Mouse (Mus musculus) kidney, postnatal 14 days (tissue): ENCODE measurements at regions not wholly inside any gene's neighbourhood (a gene's known extent, or its start where the extent isn't known, plus 50 kb on each side); places are given as distances from the start of the nearest gene placed in this dataset.

Source experiments
- DNase-seq: peaks from one replicate; pipeline ENCODE4 v3.0.0; 2022; ENCODE audit warnings: mixed read lengths

GRCm38 (mm10) chr7:37241781-37242180 is 531.7 kb downstream of the Zfp536 start:
- DNase-seq, result no peak

DNA sequence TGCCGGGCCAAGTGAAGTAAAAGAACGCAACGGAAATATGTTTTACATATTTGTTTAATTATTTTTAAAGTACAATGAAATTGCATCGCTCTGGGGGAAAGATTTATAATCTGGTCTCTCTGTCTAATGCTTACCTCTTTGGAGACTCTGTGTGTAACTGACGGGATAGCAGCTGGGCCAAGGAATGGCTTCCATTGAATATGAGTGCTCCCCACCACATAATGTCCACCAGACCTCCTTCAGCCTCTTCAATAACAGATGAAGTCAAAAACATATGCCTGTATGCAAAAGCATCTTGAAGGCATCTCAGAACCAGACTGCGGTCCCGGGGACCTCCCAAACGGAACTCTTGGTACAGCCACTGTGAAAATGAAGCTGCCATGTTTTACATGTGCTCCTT is 531.0 kb downstream of the Zfp536 start:
- no peak for DNase-seq

DNA sequence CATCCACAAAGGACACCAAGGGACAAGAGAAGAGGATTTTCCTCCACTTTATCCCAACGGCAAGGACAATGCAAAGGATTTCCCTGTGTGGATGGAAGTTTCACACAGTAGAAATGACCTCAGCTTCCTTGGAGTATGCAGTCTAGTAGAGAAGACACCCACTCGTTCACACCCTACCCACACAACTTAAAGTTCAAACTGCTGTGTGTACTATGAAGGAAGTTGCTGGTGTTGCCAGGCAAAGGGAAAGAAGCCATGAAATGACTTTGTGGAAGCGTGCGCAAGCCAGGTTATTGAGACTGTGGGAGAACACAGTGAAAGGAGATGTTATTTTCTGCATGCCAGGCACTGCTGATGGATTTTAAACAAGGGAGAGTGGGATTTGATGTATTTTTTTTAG is 527.3 kb downstream of the Zfp536 start:
- DNase-seq, result no peak

- no peak for DNase-seq
These were observed 519.0 kb downstream of the Zfp536 start for GRCm38 (mm10) chr7:37254431-37254830.

DNA sequence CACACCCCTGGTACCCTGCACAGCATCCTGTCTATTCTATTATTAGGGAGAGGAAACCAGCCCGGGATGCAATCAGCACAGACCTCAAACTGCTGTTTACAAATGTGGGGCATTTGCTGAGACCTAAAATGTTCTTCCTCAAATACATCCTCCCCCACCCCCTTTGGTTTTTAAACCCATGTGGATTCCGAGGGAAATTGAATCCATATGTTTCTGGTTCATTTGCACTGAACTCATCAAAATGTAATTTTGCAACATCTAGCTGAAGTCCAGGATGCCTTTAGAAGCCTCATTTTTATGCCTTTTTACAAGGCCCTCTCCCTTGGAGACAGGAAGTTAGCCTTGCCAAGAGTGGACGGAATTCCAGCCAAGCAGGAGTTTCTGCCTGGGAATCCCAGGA is 517.6 kb downstream of the Zfp536 start:
- peak; percentile 6 for DNase-seq

GRCm38 (mm10) chr7:37259293-37259692 is 514.1 kb downstream of the Zfp536 start:
- DNase-seq, result no peak

GRCm38 (mm10) chr7:37262846-37263245 is 510.6 kb downstream of the Zfp536 start:
- DNase-seq, result no peak

GRCm38 (mm10) chr7:37267404-37267803 is 506.0 kb downstream of the Zfp536 start:
- no peak for DNase-seq

DNA sequence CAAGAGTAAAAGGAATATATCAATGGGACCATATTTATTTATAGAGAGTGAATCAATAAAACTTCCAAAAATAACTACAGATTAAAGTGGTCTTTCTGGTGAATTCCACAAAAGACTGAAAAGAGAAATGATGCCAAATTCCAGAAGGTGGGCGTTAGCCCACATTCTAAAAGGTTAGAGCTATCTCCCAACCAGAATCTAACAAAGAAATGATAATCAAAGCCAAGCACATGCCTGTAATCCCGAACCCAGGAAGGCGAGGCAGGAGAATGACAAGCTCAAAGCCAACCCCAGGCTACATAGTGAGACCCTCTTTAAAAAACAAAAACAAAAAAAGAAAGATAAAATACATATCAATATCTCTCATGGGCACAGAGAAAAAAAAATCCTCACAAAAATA is 502.6 kb downstream of the Zfp536 start:
- no peak for DNase-seq

DNA sequence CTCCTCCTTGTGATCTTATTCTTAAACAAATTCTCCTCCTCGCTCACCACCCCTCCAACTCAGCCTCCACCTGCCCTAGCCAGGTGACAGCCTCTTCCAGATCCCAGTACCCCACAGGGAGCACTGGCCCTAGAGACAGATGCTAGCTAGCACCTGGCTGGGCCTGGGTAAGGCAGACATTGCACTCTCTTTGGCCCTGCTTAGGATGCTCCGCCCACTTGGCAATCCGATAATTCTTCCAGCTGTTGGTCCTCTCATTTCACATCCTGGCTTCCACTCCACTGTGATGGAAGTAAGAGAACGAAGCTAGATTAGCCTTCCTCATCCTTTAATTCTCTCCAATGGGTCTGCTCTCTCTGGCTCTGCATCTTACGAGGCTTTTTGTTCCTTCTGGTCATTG is 483.4 kb downstream of the Zfp536 start:
- DNase-seq, result peak; percentile 2

GRCm38 (mm10) chr7:37290493-37291045 is 482.9 kb downstream of the Zfp536 start:
- no peak for DNase-seq

DNA sequence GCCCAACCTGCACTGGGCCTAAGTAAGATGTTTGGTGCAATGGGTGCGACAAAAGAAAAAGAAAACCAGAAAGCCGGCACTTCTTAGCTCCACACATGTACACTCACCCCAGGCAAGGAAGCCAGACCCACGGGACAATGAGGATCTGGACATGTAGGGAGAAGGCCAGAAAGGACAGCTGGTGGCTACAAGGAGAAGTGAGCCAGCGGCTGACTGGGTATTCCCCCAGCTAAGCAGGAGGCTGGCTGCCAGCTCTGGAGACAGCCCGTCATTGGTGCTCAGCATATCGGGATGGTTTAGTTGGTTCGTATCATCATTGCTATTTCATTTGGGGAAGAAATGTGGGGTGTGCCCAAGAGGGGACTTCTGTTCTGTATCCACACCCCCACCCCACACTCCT is 481.7 kb downstream of the Zfp536 start:
- DNase-seq, result no peak

DNA sequence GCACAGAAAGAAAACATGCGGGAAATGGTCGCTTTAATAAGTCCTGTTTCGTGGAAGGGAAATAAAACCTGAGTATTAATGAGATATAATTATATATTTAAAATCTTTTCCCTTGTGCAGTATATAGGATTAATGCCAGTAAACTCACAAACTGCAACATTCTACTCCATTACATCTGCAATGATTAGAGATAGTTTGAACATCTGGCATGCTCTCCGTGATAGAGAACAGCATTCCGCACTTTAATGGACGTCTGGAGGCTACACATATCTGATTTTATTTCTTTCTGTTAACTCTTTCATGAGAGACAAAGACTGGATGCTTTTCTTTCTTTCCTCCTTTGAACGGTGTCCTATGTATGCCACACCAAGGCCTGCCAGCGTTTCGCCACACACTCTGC is 480.9 kb downstream of the Zfp536 start:
- DNase-seq, result no peak

DNA sequence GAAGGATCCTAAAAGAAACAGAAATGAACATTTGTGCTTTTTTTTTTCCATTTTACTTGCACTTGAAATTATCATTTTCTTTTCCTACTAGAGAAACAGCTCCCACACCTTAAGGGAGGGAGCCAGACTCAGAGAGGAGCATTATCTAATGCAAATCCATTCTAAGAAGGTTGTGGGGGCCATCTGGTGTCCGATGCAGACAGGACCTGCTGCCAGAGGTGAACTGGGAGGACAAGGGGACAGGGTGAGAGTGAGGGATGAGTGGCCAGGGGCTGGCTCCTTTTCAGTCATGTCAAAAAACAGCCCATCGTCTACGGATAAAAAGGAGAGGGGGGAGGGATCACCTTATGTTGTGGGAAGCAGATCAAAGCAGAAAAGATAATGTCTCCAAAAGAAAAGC is 474.6 kb downstream of the Zfp536 start:
- DNase-seq, result no peak

- DNase-seq, result no peak
These were observed 468.0 kb downstream of the Zfp536 start for GRCm38 (mm10) chr7:37305463-37305862.

GRCm38 (mm10) chr7:37307191-37307590 is 466.2 kb downstream of the Zfp536 start:
- DNase-seq, result no peak

DNA sequence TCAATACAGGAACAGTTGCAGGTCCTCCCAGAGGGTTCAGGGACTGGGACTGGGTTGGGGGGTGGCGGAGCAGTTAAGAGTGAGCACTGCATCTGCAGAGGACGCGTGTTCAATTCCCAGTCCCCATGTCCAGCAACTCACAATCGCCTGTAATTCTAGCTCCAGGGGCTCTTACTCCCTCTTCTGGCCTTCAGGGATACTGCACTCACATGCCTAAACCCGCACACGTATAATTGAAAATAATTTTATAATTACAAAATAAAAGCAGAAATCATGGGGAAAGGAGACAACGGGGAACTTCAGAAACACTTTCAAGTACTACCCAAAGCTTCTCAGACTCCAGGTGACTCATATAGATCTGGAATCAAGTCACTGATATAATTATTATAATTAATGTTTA is 448.8 kb downstream of the Zfp536 start:
- no peak for DNase-seq

- no peak for DNase-seq
These were observed 440.0 kb downstream of the Zfp536 start for GRCm38 (mm10) chr7:37333451-37333850.

DNA sequence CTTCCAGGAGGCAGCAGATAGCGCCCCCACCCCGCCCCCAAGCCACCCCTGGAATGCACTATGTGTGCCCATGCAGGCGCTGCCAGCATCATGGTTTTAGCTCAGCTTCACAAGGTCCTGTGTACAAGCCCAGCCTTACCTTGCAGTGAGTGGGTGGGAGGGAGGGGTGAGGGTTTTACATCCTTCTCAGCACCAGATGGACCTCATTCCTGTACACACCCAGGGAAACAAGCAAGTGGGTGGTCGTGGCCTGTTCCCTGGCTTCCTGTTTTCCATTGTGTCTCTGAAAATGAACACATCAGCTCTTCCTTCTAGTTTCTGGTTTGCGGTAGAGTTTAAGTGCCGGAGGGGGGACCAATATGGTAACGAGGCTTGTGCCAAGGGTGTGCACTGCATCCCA is 438.2 kb downstream of the Zfp536 start:
- no peak for DNase-seq

DNA sequence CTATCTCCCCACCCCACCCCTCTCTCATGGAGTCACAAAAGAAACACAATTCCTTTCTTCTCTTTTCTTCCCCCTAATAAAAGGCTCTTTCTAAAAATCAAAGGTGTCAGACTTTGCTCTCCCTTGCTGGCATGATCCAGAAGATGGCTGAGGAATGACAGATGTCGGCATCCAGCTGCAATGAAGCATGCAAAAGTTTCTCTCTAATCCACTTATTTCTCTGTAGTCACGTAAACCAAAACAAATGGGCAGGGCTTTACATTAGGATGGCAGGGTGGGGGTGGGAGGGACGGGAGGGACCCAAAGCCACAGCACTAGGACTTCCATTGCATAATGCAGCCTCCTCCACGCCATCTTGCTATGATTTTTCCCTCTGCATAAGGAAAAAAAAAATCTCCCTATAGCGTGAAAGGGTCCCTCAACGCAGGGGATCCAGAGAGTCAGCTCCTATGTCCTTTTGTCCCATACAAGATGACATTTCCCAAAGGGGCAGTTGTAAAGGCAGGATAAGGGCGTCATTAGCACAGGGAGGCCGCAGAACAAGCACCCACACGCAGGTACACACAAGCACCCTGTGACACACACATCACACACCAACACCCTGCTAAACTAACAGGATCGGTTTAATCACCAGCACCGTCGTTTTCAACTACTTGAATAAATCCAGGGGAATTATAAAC is 437.1 kb downstream of the Zfp536 start:
- no peak for DNase-seq

GRCm38 (mm10) chr7:37336851-37337531 is 436.4 kb downstream of the Zfp536 start:
- no peak for DNase-seq

- DNase-seq, result no peak
These were observed 435.8 kb downstream of the Zfp536 start for GRCm38 (mm10) chr7:37337616-37338015.

DNA sequence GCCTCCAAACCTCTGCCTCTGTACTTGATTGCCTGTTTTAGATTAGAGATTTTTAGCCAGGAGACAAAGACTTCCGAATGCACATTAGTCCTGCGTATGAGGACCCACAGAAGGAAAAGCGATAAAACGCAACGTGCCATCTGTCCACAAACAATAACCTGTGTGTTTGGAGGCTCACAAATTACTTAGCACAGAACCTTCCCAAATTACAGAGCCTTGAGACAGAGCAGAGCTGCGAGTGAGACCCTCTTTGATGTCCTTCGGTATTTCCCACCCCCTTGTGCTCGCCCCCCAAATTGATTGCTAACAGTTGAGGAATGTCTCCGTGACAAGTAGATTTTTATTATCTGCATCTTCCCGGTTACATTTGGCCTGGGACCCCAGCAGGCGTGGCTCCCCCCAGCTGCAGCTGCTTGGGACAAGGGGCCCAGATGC is 435.4 kb downstream of the Zfp536 start:
- DNase-seq, result no peak

- no peak for DNase-seq
These were observed 430.8 kb downstream of the Zfp536 start for GRCm38 (mm10) chr7:37342613-37343012.
